Mouse (Mus musculus): ENCODE data around the gene Itgal. TPM values are rescaled to one million over a fixed set of nuclear protein-coding genes. Genes with fewer than 3 reads are reported as not detected.
A peak's percentile ranks its signal among the peaks of the same experiment; 100 is the strongest.

Gene Itgal
- total and polyA plus RNA-seq, 3 experiments: 0.92 to 9.7 TPM; not detected in 1

DNA sequence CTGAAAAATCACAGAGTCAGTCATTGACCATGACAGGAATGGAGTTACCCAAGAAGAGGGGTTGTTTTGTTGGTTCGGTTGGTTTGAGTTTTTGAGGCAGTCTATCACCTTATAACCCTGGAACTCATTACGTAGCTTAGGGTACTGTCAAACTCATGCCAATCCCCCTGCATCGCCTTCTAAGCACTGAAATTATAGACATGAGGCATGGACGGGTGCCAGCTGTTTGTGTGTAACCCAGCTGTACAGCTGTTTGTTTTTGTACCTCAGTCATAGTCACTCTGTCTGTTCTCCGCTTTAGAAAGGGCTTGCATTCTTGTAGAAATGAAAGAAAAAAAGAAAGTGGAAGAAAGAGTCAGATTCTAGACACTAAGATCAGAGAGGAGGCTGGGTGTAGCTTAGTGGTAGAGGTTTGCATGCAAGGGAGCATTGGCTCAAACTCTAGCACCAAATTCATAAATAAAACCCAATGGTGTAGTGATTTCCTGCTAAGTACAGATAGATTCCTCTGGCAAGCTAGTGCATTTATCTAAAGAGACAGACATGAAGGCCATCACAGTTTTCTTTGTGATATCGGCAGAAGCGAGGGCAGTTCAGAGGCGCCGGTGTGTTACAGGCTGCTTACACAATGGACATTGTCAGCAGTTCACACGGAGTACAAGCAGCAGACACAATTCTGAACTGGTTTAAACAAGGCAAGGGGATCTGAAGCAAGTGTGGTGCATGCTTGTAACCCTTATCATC, 33.7 kb upstream of the Itgal start (continued):
- TF ChIP-seq MYC (IDR thresholded peaks at IDR 0.05; ENCODE audit: low read depth, low read length) (no peak), POLR2AphosphoS2 (IDR thresholded peaks at IDR 0.05; ENCODE audit: low read length) (no peak), TAL1 (IDR thresholded peaks at IDR 0.05; ENCODE audit: low read length) (peak; percentile 74), ETS1 (IDR thresholded peaks at IDR 0.05; ENCODE audit: low read depth, low read length) (peak; percentile 54; the same call in 1 of the 2 replicates), RCOR1 (IDR thresholded peaks at IDR 0.05; ENCODE audit: low read depth, low read length) (peak; percentile 84), GATA1 (IDR thresholded peaks at IDR 0.05; ENCODE audit: low read depth, low read length) (peak; percentile 71)

GRCm38 (mm10) chr7:127263526-127263925, 32.5 kb upstream of the Itgal start:
- Histone ChIP-seq H3K36me3 (ENCODE audit: control insufficient read depth in 1 of 2, insufficient read depth in 2 of 2, low read length in 2 of 2) (peaks cover 0 to 26% of the 10 kb centered on the region in 2 experiments; a peak in 2 of 4 replicates), H3K79me2 (ENCODE audit: control insufficient read depth, insufficient read depth, low read length, poor library complexity) (peaks cover 11% of the 10 kb centered on the region), H3K9me3 (replicated peaks; ENCODE audit: insufficient read depth, low read length) (no peaks in the 10 kb centered on the region), H3K27ac (ENCODE audit: control insufficient read depth, low read depth, low read length) (no peak overlapping the region), H3K4me3 (ENCODE audit: control insufficient read depth in 1 of 2, insufficient read depth in 1 of 2, low read depth in 2 of 2, low read length in 2 of 2) (no peak overlapping the region), H3K4me1 (ENCODE audit: control insufficient read depth in 1 of 2, insufficient read depth in 2 of 2, low read length in 2 of 2) (peaks cover 14 to 26% of the 10 kb centered on the region in 2 experiments), H3K27me3 (ENCODE audit: control insufficient read depth in 1 of 2, insufficient read depth in 2 of 2, low read length in 2 of 2) (no peaks in the 10 kb centered on the region), H3K9ac (ENCODE audit: control insufficient read depth, low read depth, low read length, poor library complexity, severe bottlenecking) (no peak overlapping the region)
- TF ChIP-seq CHD2 (IDR thresholded peaks at IDR 0.05; ENCODE audit: low read length) (no peak), ZC3H11A (IDR thresholded peaks at IDR 0.05; ENCODE audit: low read depth, low read length) (no peak), ZNF384 (IDR thresholded peaks at IDR 0.05; ENCODE audit: low read depth, low read length) (peak; percentile 63)
- no peak for DNase-seq (ENCODE audit: low read depth, low spot score)

DNA sequence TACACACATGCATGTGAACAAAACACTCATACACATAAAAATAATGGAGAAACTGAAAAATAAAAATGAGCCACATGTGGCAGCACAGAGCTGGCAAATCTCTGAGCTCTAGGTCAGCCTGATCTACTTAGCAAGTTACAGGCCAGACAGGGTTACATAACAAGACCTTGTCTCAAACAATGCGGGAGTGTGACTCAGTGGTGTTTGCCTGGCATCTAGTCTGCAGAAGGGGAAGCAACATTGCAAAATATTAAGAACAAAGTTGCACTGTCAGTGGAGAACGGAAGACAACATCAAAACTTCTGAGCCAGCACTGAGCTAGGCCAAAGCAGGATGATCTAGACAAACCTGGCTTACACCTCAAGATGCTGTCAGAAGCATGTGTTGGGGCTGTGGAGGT, 25.8 kb upstream of the Itgal start:
- peak; percentile 51 for DNase-seq (ENCODE audit: low read depth, low spot score)
- TF ChIP-seq POLR2A (IDR thresholded peaks at IDR 0.05; ENCODE audit: control insufficient read depth in 1 of 2, insufficient read depth in 1 of 2, low read depth in 1 of 2, low read length in 2 of 2, poor library complexity in 1 of 2) (peak in 1 of 2 experiments; percentile 35; a peak in 1 of 4 replicates), SIN3A (IDR thresholded peaks at IDR 0.05; ENCODE audit: low read length) (0 out of 2 replicates have a peak, but pooled peaks have one; percentile 22), USF1 (IDR thresholded peaks at IDR 0.05; ENCODE audit: low read depth, low read length) (no peak)
- no peaks in the 10 kb centered on the region for H3K27me3 ChIP-seq (ENCODE audit: control insufficient read depth in 1 of 2, insufficient read depth in 2 of 2, low read length in 2 of 2)
- peaks cover 3 to 15% of the 10 kb centered on the region in 2 experiments; a peak in 3 of 4 replicates for H3K4me1 ChIP-seq (ENCODE audit: control insufficient read depth in 1 of 2, insufficient read depth in 2 of 2, low read length in 2 of 2)
- no peak overlapping the region for H3K9ac ChIP-seq (ENCODE audit: control insufficient read depth, low read depth, low read length, poor library complexity, severe bottlenecking)
- no peak overlapping the region for H3K4me3 ChIP-seq (ENCODE audit: control insufficient read depth in 1 of 2, insufficient read depth in 1 of 2, low read depth in 2 of 2, low read length in 2 of 2)
- H3K27ac ChIP-seq (ENCODE audit: control insufficient read depth, low read depth, low read length): no peak overlapping the region
- H3K36me3 ChIP-seq (ENCODE audit: control insufficient read depth in 1 of 2, insufficient read depth in 2 of 2, low read length in 2 of 2): peaks cover 0 to 24% of the 10 kb centered on the region in 2 experiments; a peak in 3 of 4 replicates
- peaks cover 23% of the 10 kb centered on the region for H3K79me2 ChIP-seq (ENCODE audit: control insufficient read depth, insufficient read depth, low read length, poor library complexity)
- no peaks in the 10 kb centered on the region for H3K9me3 ChIP-seq (replicated peaks; ENCODE audit: insufficient read depth, low read length)

DNA sequence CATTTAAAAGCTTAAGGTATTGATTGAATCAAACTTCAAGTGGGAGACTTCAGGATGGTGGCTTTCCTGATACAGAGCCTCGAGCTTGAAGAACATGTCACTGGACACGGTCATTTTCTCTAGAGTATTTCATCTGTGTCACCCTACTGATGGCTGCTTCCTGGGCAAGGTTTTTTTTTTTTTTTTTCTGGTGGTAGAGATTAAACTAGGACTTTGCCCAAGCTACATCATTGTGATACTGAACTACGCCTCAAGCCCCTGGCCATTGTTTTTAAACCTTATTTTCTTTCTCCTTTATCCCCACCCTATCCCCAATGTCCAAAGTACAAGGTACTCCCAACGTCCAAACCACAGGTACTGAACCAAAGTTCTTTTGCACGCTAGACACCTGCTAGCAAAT, 25.4 kb upstream of the Itgal start:
- Histone ChIP-seq H3K4me3 (ENCODE audit: control insufficient read depth in 1 of 2, insufficient read depth in 1 of 2, low read depth in 2 of 2, low read length in 2 of 2) (no peak overlapping the region), H3K79me2 (ENCODE audit: control insufficient read depth, insufficient read depth, low read length, poor library complexity) (peaks cover 23% of the 10 kb centered on the region), H3K27ac (ENCODE audit: control insufficient read depth, low read depth, low read length) (no peak overlapping the region), H3K36me3 (ENCODE audit: control insufficient read depth in 1 of 2, insufficient read depth in 2 of 2, low read length in 2 of 2) (peaks cover 0 to 24% of the 10 kb centered on the region in 2 experiments; a peak in 3 of 4 replicates), H3K9ac (ENCODE audit: control insufficient read depth, low read depth, low read length, poor library complexity, severe bottlenecking) (no peak overlapping the region), H3K27me3 (ENCODE audit: control insufficient read depth in 1 of 2, insufficient read depth in 2 of 2, low read length in 2 of 2) (no peaks in the 10 kb centered on the region), H3K4me1 (ENCODE audit: control insufficient read depth in 1 of 2, insufficient read depth in 2 of 2, low read length in 2 of 2) (peaks cover 3 to 15% of the 10 kb centered on the region in 2 experiments; a peak in 3 of 4 replicates), H3K9me3 (replicated peaks; ENCODE audit: insufficient read depth, low read length) (no peaks in the 10 kb centered on the region)
- TF ChIP-seq SMC3 (IDR thresholded peaks at IDR 0.05; ENCODE audit: low read depth, low read length) (no peak), MAX (IDR thresholded peaks at IDR 0.05; ENCODE audit: low read length) (no peak), ZMIZ1 (IDR thresholded peaks at IDR 0.05; ENCODE audit: low read depth, low read length) (0 out of 2 replicates have a peak, but pooled peaks have one; percentile 21), ZNF384 (IDR thresholded peaks at IDR 0.05; ENCODE audit: low read depth, low read length) (peak; percentile 75), SIN3A (IDR thresholded peaks at IDR 0.05; ENCODE audit: low read length) (0 out of 2 replicates have a peak, but pooled peaks have one; percentile 9), NRF1 (IDR thresholded peaks at IDR 0.05; ENCODE audit: insufficient read depth, low read depth, low read length, poor library complexity, severe bottlenecking) (no peak)
- DNase-seq (ENCODE audit: low read depth, low spot score): no peak

All from MEL (cell line).